Mouse (Mus musculus) spleen, postnatal 10 days (tissue): ENCODE measurements at regions not wholly inside any gene's neighbourhood (a gene's known extent, or its start where the extent isn't known, plus 50 kb on each side); places are given as distances from the start of the nearest gene placed in this dataset.

Experiments used
- DNase-seq, 2 experiments: peaks; one replicate each; pipeline ENCODE4 v3.0.0; 2021 to 2022; ENCODE audit warnings: low spot score in 2 of 2

GRCm38 (mm10) chr7:84800966-84801365 lies 52.4 kb upstream of the Olfr291 start:
- no peak for DNase-seq

- no peak for DNase-seq
These were observed 58.7 kb upstream of the Olfr291 start for GRCm38 (mm10) chr7:84794655-84795054.

DNA sequence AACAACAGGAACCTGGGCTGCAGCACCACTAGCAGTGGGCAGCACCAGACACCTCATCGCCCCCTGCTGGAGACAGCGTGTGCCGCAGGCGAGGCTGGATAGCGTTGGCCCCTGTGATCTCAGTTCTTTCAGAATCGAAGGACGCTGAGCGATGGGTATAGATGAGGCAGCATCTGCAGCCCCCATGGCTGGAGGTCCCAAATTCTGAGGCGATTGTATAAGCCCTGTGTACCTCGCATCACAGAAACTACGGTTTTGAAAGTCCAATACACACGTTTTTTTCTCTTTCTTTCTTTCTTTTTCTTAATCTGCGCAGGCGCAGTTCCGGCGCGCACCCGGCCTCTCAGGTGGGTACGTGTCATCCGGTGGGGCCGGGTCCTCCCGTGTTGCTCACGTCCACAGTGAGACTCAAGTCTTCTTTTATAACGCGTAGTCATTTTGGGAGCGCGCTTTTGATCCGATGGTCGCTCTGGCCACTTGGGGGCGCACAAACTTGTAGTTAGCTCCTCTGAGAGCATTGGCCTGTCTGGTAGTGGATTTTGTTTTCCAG lies 74.0 kb upstream of the Olfr291 start:
- DNase-seq = peak; percentile 84 to 91

- no peak for DNase-seq
These were observed 75.7 kb upstream of the Olfr291 start for GRCm38 (mm10) chr7:84777696-84778095.

DNA sequence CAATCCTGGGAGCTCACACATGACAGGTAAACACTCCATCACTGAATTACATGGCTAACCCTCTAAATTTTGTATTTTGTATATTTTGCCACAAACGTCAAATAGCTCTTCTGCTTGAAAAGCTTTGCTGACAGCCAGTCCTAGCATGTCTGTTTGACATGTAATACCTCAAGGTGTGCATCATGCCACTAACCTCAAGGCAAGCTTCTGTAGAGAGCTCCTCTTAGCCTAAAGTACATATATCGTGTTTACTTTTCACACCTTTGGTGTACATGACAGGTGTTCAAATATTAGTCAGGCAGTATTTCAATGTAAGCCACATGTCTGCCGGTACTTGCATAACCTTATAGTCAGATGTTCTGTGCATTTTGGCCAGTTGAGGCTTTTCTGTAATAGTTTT lies 66.5 kb upstream of the Zfand6 start:
- no peak for DNase-seq

DNA sequence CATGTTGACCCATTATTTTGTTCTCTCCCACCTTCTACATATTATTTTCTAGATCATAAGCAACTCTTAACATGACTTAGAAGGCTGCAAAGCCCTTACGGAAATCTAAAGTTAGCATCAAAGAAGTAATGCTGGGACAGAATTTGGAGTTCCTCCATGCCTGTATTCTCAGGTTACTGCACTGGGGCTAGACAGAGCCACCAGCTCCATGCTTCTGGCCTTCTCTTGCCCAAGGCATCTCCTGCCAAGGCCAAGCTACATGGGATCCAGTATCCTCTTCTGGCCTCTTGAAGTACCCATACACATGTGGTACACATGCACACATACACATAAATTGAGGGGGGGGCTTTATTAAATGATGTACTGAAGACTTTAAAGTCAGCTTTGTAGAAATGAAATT lies 63.6 kb upstream of the Zfand6 start:
- no peak for DNase-seq

- DNase-seq = peak; percentile 43 to 72
These were observed 59.9 kb upstream of the Zfand6 start for GRCm38 (mm10) chr7:84749434-84750301.

DNA sequence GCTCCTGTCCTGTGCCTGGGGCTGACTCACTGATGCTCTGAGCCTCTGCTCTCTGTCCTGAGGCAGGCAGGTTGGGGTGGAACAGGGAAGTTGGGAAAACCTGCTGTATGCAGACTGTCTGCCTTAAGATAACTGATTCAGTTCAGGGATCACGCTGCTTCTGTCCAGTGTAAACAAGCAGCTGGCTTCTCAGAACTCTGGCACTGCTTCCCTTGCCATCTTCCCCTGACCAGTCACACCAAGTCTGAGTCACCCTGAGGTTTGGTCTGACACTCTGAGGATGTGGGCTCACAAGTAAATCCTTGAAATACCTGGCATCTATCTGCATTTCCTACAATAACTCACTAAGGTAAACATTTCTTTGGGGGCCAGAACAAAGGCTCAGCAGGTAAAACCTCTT lies 58.1 kb upstream of the Zfand6 start:
- no peak for DNase-seq

DNA sequence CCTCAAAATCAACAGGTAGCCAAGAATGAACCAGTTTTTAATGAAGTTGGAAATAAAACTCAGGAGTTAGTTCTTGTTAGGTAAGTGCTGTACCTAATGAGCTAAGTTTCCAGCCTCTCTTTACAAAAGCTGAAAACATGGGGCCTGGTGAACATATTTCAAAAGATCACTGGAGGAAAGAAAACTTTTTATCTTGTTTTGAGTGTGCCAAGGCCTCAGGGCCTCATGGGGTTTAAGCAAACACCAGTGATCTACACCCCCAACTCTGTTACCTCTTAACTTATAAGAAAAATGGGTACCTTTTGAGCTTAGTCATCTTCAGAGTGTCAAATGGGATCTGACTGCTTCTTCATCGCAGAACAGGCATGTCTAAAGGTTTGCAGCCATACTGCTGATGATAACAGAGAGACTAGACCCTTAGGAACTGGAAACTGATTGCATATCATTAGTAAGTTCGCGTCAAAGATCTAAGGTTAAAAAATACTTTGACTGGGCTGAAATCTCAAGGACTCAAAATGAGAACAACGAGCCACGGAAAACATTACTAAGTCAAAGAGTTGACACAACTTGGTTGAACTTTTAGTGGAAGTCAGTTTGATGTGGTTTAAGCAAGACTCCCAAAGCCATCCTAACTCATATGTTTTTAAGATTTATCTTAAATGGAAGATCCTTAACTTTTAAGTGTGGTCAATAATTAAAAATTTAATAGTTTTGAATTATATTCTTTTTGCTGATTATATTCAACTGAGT lies 54.7 kb upstream of the Zfand6 start:
- DNase-seq = no peak

GRCm38 (mm10) chr7:84739965-84740390 lies 50.2 kb upstream of the Zfand6 start:
- no peak for DNase-seq
